Mouse (Mus musculus): ENCODE data around the gene Adcy1.
A peak's percentile ranks its signal among the peaks of the same experiment; 100 is the strongest.

The Adcy1 gene

DNA sequence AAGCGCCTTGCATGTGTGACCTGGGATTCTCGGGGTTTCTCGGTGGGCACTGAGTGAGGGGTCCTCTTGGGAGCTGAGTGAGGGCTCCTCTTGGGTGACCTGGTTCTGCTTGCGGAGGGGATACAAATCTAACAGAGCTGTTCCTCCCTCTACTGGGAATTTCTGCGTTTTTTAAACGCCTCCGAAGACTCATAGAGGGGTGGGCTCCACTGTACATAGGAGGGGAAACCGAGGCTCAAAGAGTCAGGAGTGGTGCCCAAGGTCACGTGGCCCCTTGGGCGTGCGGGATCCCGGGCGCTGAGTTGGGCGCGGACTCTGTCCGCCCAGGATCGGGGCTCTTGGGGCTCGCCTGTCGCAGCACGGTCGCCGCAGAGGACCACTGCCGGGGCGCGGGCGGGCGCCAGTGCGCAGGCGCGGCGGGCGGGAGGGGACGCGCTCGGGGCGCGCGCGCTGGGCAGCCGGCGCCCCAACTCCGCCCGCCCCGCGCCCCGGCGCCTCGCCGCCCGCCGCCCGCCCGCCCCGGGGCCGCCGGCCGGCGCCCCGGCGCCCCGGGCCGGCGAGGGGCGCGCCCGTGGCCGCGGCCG, at the start of gene Adcy1:
TSS of gene Adcy1 (plus strand) at position 489 of the 584 bp plus-strand sequence.
- DNase-seq = peak in 1 of 2 experiments; percentile 24

DNA sequence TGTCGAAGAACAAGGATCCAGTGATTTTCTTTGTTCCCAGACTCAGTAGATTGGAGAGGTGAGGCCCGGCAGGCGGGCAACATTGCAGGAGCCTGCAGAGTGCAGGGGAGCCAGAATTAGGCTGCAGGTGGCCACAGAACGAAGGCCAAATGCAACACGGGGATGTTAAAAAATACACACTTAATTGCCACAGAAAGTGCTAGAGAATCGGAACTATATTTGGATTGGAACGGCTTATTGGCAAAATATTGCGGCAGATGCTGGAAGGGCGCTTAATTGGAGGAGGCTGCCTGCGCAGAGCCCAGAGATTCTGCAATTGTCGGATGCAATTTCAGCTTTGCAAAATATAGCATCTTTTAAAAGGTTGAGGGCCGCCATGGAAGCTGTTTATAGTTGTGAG, 46.4 kb upstream of the Adcy1 start:
- no peak for DNase-seq

DNA sequence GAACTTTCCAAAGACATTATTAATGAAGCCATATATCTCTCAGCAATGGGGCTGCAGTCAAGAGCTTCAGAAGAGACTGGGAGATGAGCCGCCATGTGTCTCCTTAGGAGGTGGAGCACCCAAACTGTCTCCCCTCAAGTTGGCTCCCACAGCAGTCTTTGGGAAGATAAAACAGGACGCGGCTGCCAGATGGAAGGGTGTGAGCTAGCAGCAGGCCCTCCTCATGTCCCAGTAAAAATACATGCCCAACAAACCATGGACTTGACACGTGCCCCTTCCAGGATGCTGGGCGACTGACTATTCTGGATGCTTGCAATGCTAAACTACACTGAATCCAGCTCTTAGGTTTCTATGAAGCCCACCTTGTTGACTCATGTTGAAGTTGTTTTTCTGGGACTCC, 45.2 kb upstream of the Adcy1 start:
- no peak for DNase-seq

DNA sequence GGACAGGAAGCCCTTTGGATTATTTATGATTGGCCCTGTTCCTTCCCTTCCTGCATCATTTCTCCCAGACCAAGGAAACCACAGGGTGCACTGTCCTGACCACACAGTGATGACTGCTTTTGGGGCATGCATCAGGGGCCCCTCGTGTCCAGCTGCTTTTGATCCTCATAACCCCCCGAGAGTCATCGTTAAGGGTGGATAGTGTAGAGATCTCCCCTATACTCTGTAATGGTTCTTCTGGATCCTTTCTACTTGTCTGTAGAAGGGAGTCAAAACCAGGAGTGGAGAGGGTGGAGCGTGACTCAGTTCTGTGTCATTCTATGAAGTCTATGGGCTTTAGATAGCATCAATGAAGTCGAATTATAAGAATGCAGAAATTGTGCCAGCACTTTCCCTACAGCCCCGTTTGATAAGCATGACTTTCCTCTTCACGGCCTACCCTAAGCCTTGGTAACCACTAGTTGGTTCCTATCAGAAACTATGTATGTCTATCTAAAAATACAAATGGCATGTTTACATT, 44.2 kb upstream of the Adcy1 start:
- DNase-seq = no peak

DNA sequence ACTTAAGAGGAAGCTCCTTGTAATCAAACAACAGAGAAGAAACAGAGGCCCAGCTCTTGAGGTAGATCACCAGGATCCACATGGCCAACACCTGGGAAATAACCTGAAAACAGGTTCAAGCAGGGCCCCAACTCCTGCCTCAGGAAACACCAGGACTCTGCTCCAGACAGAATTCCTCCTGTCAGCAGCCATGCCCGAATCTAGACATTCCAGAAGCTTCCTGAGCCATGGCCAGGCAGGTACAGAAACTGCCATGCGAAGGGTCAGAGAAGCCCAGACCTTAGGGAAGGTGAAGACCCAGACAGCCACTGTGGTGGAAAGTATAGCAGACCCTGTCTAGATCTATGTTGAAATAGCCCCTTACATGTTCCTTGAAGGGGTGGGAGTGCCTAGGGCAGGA, 30.2 kb upstream of the Adcy1 start:
- peak; percentile 3 to 25 for DNase-seq

DNA sequence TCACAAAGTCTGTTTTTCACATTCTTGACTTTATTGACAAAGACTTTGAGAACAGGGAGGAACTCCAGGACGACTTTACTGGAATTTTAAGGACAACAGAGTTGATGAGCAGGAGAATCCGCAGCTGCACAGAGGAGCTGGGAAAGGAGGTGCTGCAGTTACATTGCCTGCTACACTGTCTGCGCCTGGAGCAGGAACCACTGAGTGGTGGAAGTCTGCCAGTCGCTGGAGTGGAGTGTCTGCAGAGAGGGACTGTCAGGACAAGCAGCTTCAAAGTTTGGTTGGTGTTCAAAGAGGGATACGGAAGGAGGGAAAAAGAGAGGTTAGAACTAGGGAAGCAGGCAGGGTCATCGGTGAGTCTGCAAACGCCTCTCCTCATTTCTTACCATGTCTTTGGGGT, 23.6 kb upstream of the Adcy1 start:
- DNase-seq = no peak

DNA sequence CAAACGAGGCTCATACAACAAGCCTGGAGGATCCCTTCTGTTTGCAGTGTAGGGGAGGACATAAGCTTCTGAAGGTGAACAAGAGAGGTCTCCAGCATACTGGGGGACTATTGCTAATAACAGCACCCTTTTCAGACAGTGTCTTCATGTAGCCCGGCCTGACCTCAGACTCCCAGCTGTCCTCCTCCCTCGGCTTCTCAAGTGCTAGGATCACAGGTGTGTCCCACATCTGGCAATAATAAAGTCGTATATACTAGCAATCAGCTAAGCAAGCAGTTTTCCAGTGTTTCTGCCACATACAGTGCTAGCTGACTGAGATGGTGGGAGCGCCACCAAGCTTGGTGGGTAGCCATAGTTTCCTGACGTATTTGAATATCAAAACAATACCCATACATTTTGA, 22.5 kb upstream of the Adcy1 start:
- no peak for DNase-seq

DNA sequence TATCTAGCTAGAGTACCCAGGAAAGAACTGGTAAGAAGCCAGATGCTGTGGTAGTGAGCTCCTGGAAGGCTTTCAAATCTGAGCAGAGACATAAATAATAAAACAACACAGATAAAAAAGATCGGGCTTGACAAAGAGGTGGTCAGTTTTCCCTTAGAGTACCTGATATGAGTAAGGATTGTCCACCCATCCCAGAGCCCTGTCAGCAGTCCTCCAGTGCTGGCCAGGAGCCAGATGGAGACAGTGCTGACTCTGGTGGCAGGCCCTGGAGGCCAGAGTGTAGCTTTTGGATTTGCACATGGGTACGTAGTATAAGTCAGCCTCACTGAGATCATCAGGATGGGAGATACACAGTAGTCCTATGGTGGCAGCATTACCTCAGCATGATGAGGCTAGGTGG, 16.1 kb upstream of the Adcy1 start:
- DNase-seq = no peak

DNA sequence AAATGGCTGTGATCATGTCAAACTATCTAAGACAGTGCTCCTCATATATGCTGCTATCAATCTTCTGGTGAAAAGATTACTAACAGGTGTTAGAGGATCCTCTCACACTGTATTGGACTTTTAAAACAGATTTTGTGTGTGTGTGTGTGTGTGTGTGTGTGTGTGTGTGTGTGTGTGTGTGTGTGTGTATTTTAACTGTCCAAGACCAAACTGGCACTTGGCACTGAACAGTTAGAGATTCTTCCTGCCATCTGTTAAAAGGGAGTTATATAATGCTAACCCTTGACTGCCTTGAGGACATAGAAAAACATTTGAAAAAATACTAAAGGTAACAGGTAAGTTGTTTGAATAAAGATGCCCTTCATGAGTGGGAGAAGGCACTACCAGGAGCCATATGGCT, 15.7 kb upstream of the Adcy1 start:
- no peak for DNase-seq

DNA sequence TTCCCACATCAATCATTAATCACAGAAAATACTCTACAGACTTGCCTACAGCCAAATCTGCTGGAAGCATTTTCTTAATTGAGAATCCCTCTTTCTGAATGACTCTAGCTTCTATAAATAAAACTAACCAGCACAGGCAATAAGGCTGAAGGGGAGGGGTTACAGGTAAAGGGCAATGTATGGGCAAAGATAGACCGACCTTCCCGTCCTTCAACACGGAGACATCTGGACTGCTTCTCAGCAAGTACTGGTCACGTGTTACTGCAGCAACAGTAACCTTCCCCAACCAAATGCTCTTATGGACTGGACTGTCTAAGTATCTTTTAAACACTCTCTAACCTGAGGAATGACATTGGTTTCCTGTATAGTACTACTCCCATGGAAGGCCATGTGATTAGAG, 9.6 kb upstream of the Adcy1 start:
- no peak for DNase-seq

DNA sequence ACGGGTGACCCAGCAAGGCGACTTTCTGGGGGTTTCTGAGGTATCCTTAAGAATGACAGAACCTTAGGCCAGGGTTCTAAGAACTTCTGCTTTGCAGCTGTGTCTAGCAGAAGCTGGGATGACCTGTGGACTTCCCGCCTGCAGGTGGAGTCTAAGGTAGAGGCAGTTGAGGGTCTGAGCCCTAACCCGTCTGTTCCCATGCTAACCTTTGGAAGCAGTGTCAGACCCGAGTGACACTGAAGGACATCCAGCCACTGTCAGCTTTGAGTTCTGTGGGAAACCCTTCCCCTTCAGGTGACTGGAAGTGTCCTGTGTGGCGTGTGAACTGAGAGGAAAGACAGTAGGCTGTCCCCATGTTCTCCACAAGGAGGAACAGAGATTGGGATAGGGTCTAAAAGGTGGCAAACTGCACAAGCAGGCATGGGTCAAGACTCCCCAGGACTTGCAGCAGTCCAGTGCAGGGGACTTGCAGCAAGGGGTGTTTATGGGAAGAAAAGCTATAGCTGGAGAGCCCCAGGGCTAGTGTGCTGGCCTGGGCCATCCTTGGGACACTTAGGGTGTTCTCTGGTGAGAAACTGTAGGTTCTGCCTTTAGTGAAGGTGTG, 8.5 kb upstream of the Adcy1 start:
- DNase-seq = no peak

DNA sequence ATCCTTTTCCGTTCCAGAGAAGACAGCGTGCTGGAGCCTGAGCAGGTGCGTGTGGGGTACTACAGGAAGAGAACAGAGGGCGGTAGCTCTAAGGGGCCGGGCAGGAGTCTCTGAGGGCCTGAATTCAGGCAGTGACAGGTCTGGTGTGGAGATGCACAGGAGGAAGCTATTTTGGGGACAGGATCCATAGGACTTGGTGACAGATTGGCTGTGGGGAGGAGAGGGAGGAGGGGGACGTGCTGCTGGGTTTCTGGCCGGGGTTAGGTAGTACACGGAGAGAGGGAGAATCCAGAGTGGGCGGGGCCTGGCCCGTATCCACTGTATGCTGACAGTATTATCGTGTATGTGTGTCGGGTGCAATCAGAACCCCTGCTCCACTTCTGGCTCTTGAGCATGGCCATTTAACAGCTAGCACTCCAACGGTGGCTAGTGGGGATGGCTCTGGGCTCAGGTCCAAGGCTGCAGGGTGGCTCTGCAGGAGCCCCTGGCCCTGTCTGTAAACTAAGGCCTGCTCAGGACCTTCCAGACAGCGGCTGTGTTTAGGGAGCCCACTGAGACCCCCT, 7.8 kb upstream of the Adcy1 start:
- DNase-seq = peak in 1 of 2 experiments; percentile 10

DNA sequence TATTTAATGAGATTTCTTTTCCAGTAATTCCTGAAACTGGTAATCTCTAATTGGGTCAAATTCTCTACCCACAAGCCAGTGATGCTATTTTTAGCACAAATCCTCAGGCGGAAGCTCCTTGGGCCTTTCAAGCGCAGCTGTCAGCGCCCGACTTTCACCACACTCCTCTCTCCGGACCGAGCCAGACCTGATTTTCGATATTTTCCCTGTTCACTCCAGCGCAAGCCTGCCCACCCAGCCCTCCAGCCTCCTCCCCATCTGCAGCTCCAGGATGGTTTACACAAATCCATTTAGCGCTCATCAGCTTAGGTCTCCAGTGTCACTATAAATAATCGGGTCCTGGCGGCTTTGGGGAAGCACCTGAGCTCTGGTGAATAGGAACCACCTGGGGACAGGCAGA, 7.2 kb upstream of the Adcy1 start:
- DNase-seq = no peak

DNA sequence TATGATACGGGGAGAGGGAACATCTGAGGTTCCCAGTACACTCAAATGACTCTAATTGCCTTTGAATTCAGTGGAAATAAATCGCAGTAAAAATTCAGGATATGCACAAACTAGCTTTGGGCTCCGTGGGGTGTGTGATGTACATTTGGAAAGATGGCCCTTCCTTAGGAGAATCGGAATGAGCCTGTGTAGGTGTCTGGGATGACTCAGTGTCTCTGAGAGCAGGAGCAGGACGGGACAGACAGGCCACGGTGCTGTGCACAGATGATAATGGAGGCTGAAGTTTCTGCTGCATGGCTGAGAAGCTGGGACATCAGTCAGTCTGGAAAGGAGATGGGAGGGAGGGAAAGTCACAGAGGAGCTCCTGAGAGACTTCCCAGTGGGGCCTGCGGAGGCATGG, 5.5 kb upstream of the Adcy1 start:
- DNase-seq = no peak

DNA sequence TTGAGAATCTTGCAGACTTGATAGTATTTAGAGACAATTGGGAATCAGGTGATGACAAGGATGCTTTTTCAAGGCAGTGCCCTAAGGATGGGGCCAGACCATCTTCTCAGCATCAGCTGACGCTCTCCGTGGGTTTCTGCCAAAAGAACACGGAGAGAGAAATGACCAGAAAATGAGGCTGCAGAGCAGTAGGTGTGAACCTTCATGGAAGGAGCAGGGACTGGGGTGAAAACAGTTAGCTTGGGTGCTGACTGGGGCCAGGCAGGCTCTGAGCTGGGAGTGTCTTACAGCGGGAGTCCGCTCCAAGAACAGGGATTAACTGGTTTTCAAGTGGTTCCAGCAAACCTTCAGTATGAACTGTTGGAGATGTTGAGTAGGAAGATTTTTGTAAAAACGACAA, 1.3 kb upstream of the Adcy1 start:
- DNase-seq = no peak

DNA sequence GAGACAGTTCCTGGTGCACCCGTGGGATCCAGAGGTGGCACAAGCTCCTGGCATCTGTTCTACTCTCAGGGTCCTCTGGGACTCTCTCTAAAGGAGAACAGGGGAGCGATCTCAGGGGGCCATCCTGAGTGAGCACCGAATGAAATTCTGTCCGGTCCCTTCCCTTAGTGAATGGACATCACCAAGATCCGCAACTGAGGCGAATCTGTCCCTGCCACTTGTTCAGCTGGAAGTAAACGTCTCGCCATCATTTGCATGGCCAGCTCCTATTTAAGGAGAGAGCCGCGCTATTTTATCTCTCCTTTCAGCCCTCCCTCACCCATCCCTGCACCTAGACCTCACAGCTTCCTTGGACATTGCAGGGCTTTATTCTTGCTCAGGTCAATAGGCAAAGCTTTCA, 723 bp upstream of the Adcy1 start:
- no peak for DNase-seq

DNA sequence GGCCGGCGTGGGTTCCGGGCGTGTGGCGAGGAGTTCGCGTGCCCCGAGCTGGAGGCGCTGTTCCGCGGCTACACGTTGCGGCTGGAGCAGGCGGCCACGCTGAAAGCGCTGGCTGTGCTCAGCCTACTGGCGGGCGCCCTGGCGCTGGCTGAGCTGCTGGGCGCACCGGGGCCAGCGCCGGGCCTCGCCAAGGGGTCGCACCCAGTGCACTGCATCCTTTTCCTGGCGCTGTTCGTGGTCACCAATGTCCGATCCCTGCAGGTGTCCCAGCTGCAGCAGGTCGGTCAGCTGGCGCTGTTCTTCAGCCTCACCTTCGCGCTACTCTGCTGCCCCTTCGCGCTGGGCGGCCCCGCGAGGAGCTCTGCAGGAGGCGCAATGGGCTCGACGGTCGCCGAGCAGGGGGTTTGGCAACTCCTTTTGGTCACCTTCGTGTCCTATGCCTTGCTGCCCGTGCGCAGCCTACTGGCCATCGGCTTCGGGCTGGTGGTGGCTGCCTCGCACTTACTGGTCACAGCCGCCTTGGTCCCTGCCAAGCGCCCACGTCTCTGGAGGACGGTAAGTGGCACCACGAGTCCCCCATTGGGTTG, 485 bp downstream of the Adcy1 start:
- peak; percentile 11 to 51 for DNase-seq

DNA sequence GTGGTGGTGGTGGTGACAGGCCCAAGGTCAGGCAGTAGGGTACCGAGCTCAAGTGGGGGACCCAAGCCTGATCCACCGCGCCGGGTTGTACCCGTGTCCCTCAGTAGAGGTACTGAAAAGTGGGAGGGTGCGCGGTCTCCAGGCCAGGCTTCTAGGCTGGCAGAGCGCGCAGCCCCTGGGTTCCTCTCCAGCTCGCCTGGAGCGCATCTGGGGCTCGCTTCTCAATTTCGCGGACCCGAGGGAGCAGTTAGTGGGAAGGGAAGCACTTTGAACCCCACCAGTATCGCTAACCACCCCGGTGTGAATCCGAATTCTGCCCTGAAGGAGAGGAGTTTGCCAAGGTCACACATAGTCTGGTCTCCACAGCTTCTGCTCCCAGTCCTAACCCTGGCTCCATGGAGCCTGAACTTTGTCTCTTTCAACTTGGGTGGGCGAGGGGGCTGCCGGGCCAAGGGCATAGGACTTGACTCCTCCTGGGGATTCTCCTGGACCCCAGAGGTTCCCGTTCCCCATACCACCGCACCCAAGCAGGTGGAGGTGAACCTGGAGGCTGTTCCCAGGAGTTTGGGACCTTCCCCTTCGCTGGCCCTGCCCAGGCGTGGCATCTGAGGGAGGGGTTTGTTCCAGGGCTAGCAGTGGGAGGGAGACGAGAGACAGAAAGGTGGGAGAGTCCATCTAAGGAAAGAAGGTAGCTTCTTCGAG, 1.3 kb downstream of the Adcy1 start:
- DNase-seq = peak in 1 of 2 experiments; percentile 28

DNA sequence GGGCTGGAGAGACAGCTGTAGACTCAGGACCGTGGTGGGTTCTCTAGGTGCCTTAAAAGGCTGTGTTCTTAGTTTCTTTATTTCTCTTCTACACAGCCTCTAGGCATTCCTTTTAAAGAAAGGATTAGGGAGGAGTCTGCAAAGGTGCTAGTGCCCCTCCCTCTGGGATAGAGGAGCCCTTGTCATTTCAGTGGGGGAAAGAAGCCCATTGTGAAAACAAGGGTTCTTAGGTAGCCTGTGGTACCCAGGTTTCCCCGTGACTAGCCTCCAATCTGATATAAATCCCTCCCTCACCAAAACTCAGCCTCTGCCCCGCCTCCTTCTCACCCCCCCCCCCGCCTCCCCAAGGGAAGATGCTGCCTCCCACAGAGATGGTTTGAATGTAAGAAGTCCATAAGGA, 2.1 kb downstream of the Adcy1 start:
- no peak for DNase-seq

DNA sequence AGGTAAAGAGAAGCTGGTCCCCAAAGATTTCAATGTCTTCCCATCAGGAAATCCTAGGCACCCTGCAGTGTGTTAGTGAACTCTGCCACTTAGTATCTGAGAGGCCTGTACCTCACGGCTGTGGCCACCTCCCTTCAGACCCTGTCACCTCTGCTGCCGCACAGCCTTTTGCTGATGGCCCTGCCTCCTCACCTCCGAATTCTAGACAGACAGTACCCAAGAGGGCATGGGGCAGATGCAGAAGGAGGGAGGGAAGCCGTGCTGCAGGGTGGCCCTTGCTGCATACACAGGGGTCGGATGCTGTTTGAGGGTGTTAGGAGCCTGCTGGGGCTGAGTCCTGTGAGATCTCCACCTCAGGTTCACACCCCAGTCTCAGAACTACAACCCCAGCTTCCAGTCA, 2.6 kb downstream of the Adcy1 start:
- no peak for DNase-seq

DNA sequence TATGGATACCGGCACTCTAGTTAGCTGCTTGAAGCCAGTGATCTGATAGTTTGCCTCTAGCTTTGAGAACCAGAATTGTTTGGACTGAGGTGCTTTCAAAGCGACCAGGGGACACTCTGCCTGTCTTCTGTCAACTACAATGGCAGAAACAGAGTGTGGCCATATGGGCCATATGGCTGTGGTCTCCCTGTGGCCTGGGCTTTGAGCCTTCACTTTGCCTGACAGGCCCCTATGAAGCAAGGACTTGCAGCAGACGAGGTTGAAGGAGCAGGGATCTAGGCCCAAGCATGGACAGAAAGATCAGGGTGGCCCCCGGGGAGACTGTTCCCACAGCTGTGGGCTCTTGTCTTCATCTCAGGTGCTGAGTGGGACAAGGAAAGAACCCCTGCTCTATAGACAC, 4.0 kb downstream of the Adcy1 start:
- DNase-seq = no peak

DNA sequence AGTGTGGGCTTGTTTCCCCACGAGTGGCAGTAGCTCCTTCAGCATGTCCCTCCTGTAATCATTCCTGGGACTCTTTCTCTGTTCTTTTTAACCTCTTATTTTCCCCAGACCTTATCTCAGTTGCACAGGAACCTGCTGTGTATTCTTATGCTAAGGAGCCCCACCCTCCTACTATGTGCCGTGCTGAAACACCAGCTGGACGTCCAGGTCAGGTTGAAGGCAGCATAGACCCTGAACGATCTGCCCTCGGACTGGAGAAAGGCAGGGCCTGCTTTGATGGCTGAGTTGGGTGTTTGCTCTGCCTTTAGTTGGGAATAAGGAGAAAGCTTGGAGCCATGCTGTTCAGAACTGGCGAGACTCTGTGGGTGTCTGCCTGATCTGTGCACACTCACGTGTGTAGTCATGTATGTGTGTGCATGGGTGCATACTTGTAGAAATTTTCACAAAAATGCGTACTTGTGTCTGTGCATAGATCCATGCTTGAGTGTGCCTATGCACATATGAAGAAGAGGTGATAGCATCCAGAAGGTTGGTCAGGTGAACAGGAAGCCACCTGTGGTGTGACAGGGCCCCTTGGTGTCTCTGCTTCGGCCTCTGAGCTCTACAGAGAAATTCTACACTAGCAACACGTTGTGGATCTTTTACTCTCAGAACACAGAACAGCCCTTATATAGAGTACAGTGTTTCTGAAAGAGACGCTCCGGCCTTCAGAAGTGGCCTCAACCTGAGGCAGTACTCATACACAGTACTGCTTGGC, 5.4 kb downstream of the Adcy1 start:
- DNase-seq = no peak

DNA sequence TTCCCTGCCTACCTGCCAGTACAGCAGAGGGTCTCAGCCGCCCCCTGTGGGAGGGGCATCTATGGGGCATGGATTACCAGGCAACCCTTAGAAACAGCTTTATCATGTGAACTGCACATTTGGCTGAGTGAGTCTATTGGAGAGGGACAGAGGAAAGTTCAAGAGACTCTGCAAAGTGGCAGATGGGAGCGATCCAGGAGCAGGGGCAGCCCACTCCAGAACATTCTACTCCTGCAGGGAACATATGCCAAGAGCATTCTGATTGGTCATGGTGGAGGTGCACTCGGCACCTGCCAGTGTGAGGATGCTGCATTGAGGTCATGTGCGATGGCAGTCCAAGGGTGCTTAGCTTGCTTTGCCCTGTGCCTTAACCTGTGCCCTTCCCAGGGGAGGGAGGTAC, 6.5 kb downstream of the Adcy1 start:
- DNase-seq = no peak
